Mouse (Mus musculus): Measurements from ENCODE around the gene Braf. TPM values are rescaled to one million over a fixed set of nuclear protein-coding genes. Genes with fewer than 3 reads are reported as not detected.

Braf gene
- polyA plus RNA-seq, 1 experiment from 2014 or later = 14.3 TPM

- no peaks in the 10 kb centered on the region for H3K36me3 ChIP-seq (ENCODE audit: inconsistent target)
- H3K4me3 ChIP-seq (ENCODE audit: inconsistent target) = no peak within 1 kb of the TSS; the same call in 1 of the 2 replicates
- no peak within 1 kb of the TSS for H3K27ac ChIP-seq
- WGBS (ENCODE audit: missing documents) = 9% methylated on average over 47 of the region's 50 CpGs
- no peaks in the 10 kb centered on the region for H3K79me2 ChIP-seq (ENCODE audit: inconsistent target)
Observed at GRCm38 (mm10) chr6:39557723-39558261, 167.5 kb downstream of the Braf start, which contains the start of gene Dennd2a. Gene Dennd2a (minus strand): TSS chr6:39557867.

- Histone ChIP-seq H3K36me3 (ENCODE audit: inconsistent target) (no peaks in the 10 kb centered on the region), H3K79me2 (ENCODE audit: inconsistent target) (no peaks in the 10 kb centered on the region), H3K4me3 (ENCODE audit: inconsistent target) (no peak overlapping the region), H3K27ac (no peak overlapping the region)
- WGBS (ENCODE audit: missing documents) = 8% methylated on average over 41 of the region's 54 CpGs
Observed at GRCm38 (mm10) chr6:39556900-39557659, 168.2 kb downstream of the Braf start.

GRCm38 (mm10) chr6:39555648-39555945 is 169.7 kb downstream of the Braf start:
- Histone ChIP-seq H3K4me3 (ENCODE audit: inconsistent target) (no peak overlapping the region), H3K36me3 (ENCODE audit: inconsistent target) (no peaks in the 10 kb centered on the region), H3K79me2 (ENCODE audit: inconsistent target) (no peaks in the 10 kb centered on the region), H3K27ac (no peak overlapping the region)
- 91% methylated on average over 2 of the region's 2 CpGs for WGBS (ENCODE audit: missing documents)

GRCm38 (mm10) chr6:39554888-39555647 is 170.2 kb downstream of the Braf start:
- WGBS (ENCODE audit: missing documents) = 96% methylated on average over 12 of the region's 12 CpGs
- no peaks in the 10 kb centered on the region for H3K79me2 ChIP-seq (ENCODE audit: inconsistent target)
- H3K27ac ChIP-seq = no peak overlapping the region
- no peak overlapping the region for H3K4me3 ChIP-seq (ENCODE audit: inconsistent target)
- no peaks in the 10 kb centered on the region for H3K36me3 ChIP-seq (ENCODE audit: inconsistent target)

Other genes with a start within 250 kb of the Braf start
- gene Dennd2a, start 167.6 kb downstream of the Braf start, polyA plus RNA-seq (2018) = 3.2 to 7.7 TPM (median 5.0 TPM) in 3 replicates
- 6.4 to 12.8 TPM (median 7.8 TPM) in 3 replicates for gene Adck2, start 151.6 kb downstream of the Braf start, polyA plus RNA-seq (2018)
- not detected in 3 replicates for gene Gm42420, start 139.7 kb downstream of the Braf start, polyA plus RNA-seq (2018)
- 19.3 to 95.8 TPM (median 73.1 TPM) in 3 replicates for gene Ndufb2, start 132.9 kb downstream of the Braf start, polyA plus RNA-seq (2018)
- 63.1 to 68.3 TPM (median 66.4 TPM) in 3 replicates for gene Mrps33, start 85.5 kb upstream of the Braf start, polyA plus RNA-seq (2018)
- not detected in 3 replicates for gene Tmem178b, start 147.8 kb upstream of the Braf start, polyA plus RNA-seq (2018)